ENCODE assay signal across 8 mouse cellular contexts in the genomic region with DNA sequence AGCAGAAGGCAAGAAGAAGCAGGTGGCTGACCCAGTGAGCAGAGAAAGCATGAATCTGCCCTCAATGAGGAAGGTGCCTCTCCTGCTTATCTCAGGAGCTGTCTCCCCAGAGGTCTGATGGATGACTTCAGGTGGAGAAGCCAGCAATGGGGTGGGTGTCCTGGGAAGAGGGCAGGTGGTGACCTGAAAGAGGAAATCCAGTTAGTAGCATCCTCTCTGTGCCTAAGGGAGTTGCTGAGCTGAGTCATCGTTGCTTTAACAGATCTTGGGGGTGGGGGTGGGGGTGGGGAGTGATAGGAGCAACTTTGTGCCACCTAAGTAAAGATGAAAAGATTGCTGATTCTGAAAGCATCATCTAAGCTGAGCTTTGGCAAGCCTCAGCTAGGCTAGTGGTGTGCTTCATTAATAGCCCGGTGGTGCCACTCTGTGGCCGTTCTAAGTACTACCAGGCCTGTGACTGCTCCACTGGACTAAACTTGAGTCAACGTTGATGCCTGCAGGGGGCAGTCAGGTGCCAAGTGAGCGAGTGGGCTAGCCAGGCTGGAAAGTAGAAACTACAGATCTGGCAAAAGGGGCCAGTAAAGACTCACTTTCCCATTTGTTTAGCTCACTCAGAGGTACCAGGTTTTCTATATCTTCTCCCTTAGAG. TPM values are rescaled to one million over a fixed set of nuclear protein-coding genes. Genes with fewer than 3 reads are reported as not detected.
A peak's percentile ranks its signal among the peaks of the same experiment; 100 is the strongest.
DNase-seq lines count a peak whose midpoint lies in the region; ATAC-seq lines count a peak whose summit lies in the region.

No protein-coding gene starts in this region.

- H3K27ac ChIP-seq in embryonic facial prominence, embryonic 13.5 days = no peak overlapping the region
- H3K27ac ChIP-seq in limb, embryonic 10.5 days = no peak overlapping the region
- H3K27ac ChIP-seq in midbrain, embryonic 14.5 days (replicated peaks; ENCODE audit: low read depth, low read length) = no peak overlapping the region

- 5% methylated on average over 5 of the region's 5 CpGs for WGBS in embryonic facial prominence, embryonic 13.5 days
- 5% methylated on average over 5 of the region's 5 CpGs for WGBS in limb, embryonic 10.5 days
- 3% methylated on average over 5 of the region's 5 CpGs for WGBS in midbrain, embryonic 14.5 days

- H3K27me3 ChIP-seq in embryonic facial prominence, embryonic 13.5 days = no peaks in the 10 kb centered on the region
- H3K27me3 ChIP-seq in limb, embryonic 10.5 days (ENCODE audit: low read depth, poor library complexity, severe bottlenecking) = no peaks in the 10 kb centered on the region
- no peaks in the 10 kb centered on the region for H3K27me3 ChIP-seq in midbrain, embryonic 14.5 days (ENCODE audit: control insufficient read depth, insufficient read depth, low read length)

- no peak overlapping the region for H3K4me3 ChIP-seq in embryonic facial prominence, embryonic 13.5 days
- no peak overlapping the region for H3K4me3 ChIP-seq in limb, embryonic 10.5 days
- H3K4me3 ChIP-seq in midbrain, embryonic 14.5 days (replicated peaks; ENCODE audit: low read depth, low read length) = no peak overlapping the region

- H3K9ac ChIP-seq in embryonic facial prominence, embryonic 13.5 days = no peak overlapping the region
- no peak overlapping the region for H3K9ac ChIP-seq in midbrain, embryonic 14.5 days (replicated peaks; ENCODE audit: low read length)

- ATAC-seq in embryonic facial prominence, embryonic 13.5 days (ENCODE audit: insufficient number of reproducible peaks, insufficient read depth, low FRiP score, low TSS enrichment, low read depth) = peak; percentile 79; the same call in 1 of the 2 replicates
- ATAC-seq in midbrain, embryonic 14.5 days (ENCODE audit: low FRiP score, low TSS enrichment) = peak; percentile 83; the same call in 1 of the 2 replicates

- H3K9me3 ChIP-seq in embryonic facial prominence, embryonic 13.5 days = no peaks in the 10 kb centered on the region
- H3K9me3 ChIP-seq in limb, embryonic 10.5 days (replicated peaks) = no peaks in the 10 kb centered on the region
- no peaks in the 10 kb centered on the region for H3K9me3 ChIP-seq in midbrain, embryonic 14.5 days (ENCODE audit: control insufficient read depth, low read length)

- peak; percentile 96 for DNase-seq in 3T3-L1 (ENCODE audit: low read depth, low spot score)
- peak; percentile 94 to 96 for DNase-seq in adrenal gland, postnatal 36 days
- DNase-seq in heart, adult 18-20 months = peak; percentile 95 to 99
- peak; percentile 98 for DNase-seq in kidney, adult 18-20 months
- DNase-seq in limb, embryonic 10.5 days (ENCODE audit: low spot score) = peak; percentile 86
- peak; percentile 96 for DNase-seq in midbrain, embryonic 14.5 days
- DNase-seq in spleen, adult 18-20 months = peak; percentile 83 to 96

- H3K4me1 ChIP-seq in embryonic facial prominence, embryonic 13.5 days = peaks cover 6% of the 10 kb centered on the region
- peaks cover 4% of the 10 kb centered on the region for H3K4me1 ChIP-seq in limb, embryonic 10.5 days
- H3K4me1 ChIP-seq in midbrain, embryonic 14.5 days (ENCODE audit: control insufficient read depth, insufficient read depth, low read length) = peaks cover 1% of the 10 kb centered on the region; the same call in 1 of the 2 replicates

- H3K4me2 ChIP-seq in embryonic facial prominence, embryonic 13.5 days = no peak overlapping the region
- H3K4me2 ChIP-seq in midbrain, embryonic 14.5 days (ENCODE audit: low read length) = no peak overlapping the region

- peaks cover 29% of the 10 kb centered on the region for H3K36me3 ChIP-seq in embryonic facial prominence, embryonic 13.5 days
- peaks cover 29% of the 10 kb centered on the region for H3K36me3 ChIP-seq in limb, embryonic 10.5 days
- peaks cover 26% of the 10 kb centered on the region for H3K36me3 ChIP-seq in midbrain, embryonic 14.5 days (ENCODE audit: control insufficient read depth, insufficient read depth, low read length)

RNA-seq across cellular contexts. Expression of a gene that starts 6.2 kb away (rescaled TPM):
- 10 to 100 TPM; 51.5 to 52.6 TPM for total RNA-seq in adrenal gland, postnatal 36 days (2021)
- polyA plus RNA-seq in embryonic facial prominence, embryonic 13.5 days (2015; fragmentation: Nextera tagmentation; extraction: Ambion mirVana) = 42.2 and 53.0 TPM in 2 replicates
- 10 to 100 TPM; 54.9 to 61.9 TPM for total RNA-seq in heart, adult 18-20 months (2021)
- polyA plus RNA-seq in limb, embryonic 10.5 days (2016; fragmentation: Nextera tagmentation; extraction: Ambion mirVana) = 82.6 and 84.9 TPM in 2 replicates
- polyA plus RNA-seq in midbrain, embryonic 14.5 days (2014; fragmentation: Nextera tagmentation; extraction: Ambion mirVana) = 43.0 and 52.2 TPM in 2 replicates
